Mouse (Mus musculus) right cerebral cortex, postnatal 25 days (tissue): Measurements from ENCODE around the gene Catsper1.
"Not testable (repeated sequence)": the region's sequence is repeated elsewhere in the genome, so short reads cannot be mapped to it uniquely, and the experiment has no call there.

Experiments used
- DNase-seq: peaks from one replicate; pipeline ENCODE4 v3.0.0; 2022

Gene Catsper1

GRCm38 (mm10) chr19:5335441-5335840 lies at the start of gene Catsper1:
Gene Catsper1, plus strand, starts transcription at chr19:5335741.
- no peak for DNase-seq

- peak; percentile 99 for DNase-seq
These were observed 40.4 kb upstream of the Catsper1 start, which contains the start of gene Sf3b2 for GRCm38 (mm10) chr19:5294972-5295735. Gene Sf3b2, minus strand, starts transcription at chr19:5295455.

GRCm38 (mm10) chr19:5295736-5296075 lies 39.8 kb upstream of the Catsper1 start:
- no peak for DNase-seq

- peak; percentile 76 for DNase-seq
These were observed 38.9 kb upstream of the Catsper1 start for GRCm38 (mm10) chr19:5296630-5297029.

GRCm38 (mm10) chr19:5297903-5298800 lies 37.4 kb upstream of the Catsper1 start, which contains the start of gene Gal3st3:
Gene Gal3st3, plus strand, starts transcription at chr19:5298331.
- peak; percentile 72 for DNase-seq

- no peak for DNase-seq
These were observed 35.0 kb upstream of the Catsper1 start for GRCm38 (mm10) chr19:5300588-5300987.

GRCm38 (mm10) chr19:5302455-5302854 lies 33.1 kb upstream of the Catsper1 start:
- DNase-seq = no peak

GRCm38 (mm10) chr19:5306279-5306678 lies 29.3 kb upstream of the Catsper1 start:
- no peak for DNase-seq

- DNase-seq = no peak
These were observed 28.4 kb upstream of the Catsper1 start for GRCm38 (mm10) chr19:5306968-5307734.

- DNase-seq = no peak
These were observed 26.5 kb upstream of the Catsper1 start for GRCm38 (mm10) chr19:5309025-5309424.

- no peak for DNase-seq
These were observed 22.4 kb upstream of the Catsper1 start for GRCm38 (mm10) chr19:5313189-5313588.

GRCm38 (mm10) chr19:5323801-5324200 lies 11.7 kb upstream of the Catsper1 start:
- no peak for DNase-seq

- no peak for DNase-seq
These were observed 7.6 kb upstream of the Catsper1 start for GRCm38 (mm10) chr19:5327970-5328369.

- no peak for DNase-seq
These were observed 800 bp upstream of the Catsper1 start for GRCm38 (mm10) chr19:5334741-5335140.

- peak; percentile 50 for DNase-seq
These were observed 2.4 kb downstream of the Catsper1 start for GRCm38 (mm10) chr19:5337975-5338374.

- DNase-seq = no peak
These were observed 5.8 kb downstream of the Catsper1 start for GRCm38 (mm10) chr19:5341360-5341759.

GRCm38 (mm10) chr19:5345297-5346131 lies 10.0 kb downstream of the Catsper1 start:
- no peak for DNase-seq

GRCm38 (mm10) chr19:5348064-5348463 lies 12.5 kb downstream of the Catsper1 start:
- no peak for DNase-seq

GRCm38 (mm10) chr19:5348526-5349501 lies 13.3 kb downstream of the Catsper1 start:
- peak; percentile 43 for DNase-seq

GRCm38 (mm10) chr19:5349502-5349873 lies 13.9 kb downstream of the Catsper1 start, which contains the start of gene Cst6:
Gene Cst6, minus strand, starts transcription at chr19:5349574.
- DNase-seq = not testable (repeated sequence)

- DNase-seq = no peak
These were observed 18.1 kb downstream of the Catsper1 start for GRCm38 (mm10) chr19:5353609-5354008.
